Mouse (Mus musculus) myocyte (in vitro differentiated cells): ENCODE measurements around the gene Slc9a9.

ENCODE experiments used
- CEBPB ChIP-seq: IDR thresholded peaks from 2 replicates; pipeline ENCODE4 v1.6.1; 2011; ENCODE audit warnings: mild to moderate bottlenecking, moderate library complexity; ENCODE audit not compliant: poor library complexity, insufficient read depth, severe bottlenecking
- MAX ChIP-seq: IDR thresholded peaks from one replicate; pipeline ENCODE4 v1.6.1; 2011; ENCODE audit warnings: low read depth, mild to moderate bottlenecking, control low read depth
- MYOG ChIP-seq, 3 experiments: IDR thresholded peaks; one replicate each; pipeline ENCODE4 v1.6.1; 2011; ENCODE audit warnings: control low read depth in 2 of 3, low read depth in 2 of 3, mild to moderate bottlenecking in 2 of 3; ENCODE audit not compliant: insufficient read length in 2 of 3, control insufficient read depth in 1 of 3, insufficient read depth in 1 of 3
- POLR2A ChIP-seq: IDR thresholded peaks from one replicate; pipeline ENCODE4 v1.6.1; 2011; ENCODE audit warnings: low read depth, mild to moderate bottlenecking, control low read depth, moderate library complexity; ENCODE audit not compliant: insufficient read length
- POLR2AphosphoS2 ChIP-seq: IDR thresholded peaks from one replicate; pipeline ENCODE4 v1.6.1; 2011; ENCODE audit warnings: low read depth, control low read depth; ENCODE audit not compliant: insufficient read length
- REST ChIP-seq: IDR thresholded peaks from one replicate; pipeline ENCODE4 v1.6.1; 2011; ENCODE audit warnings: mild to moderate bottlenecking, control low read depth, moderate library complexity; ENCODE audit not compliant: insufficient read depth, insufficient read length
- TCF12 ChIP-seq: IDR thresholded peaks from one replicate; pipeline ENCODE4 v1.6.1; 2011; ENCODE audit warnings: mild to moderate bottlenecking, control low read depth; ENCODE audit not compliant: poor library complexity, insufficient read depth, severe bottlenecking
- TCF3 ChIP-seq: IDR thresholded peaks from one replicate; pipeline ENCODE4 v1.6.1; 2011; ENCODE audit warnings: low read depth, control low read depth; ENCODE audit not compliant: insufficient read length

DNA sequence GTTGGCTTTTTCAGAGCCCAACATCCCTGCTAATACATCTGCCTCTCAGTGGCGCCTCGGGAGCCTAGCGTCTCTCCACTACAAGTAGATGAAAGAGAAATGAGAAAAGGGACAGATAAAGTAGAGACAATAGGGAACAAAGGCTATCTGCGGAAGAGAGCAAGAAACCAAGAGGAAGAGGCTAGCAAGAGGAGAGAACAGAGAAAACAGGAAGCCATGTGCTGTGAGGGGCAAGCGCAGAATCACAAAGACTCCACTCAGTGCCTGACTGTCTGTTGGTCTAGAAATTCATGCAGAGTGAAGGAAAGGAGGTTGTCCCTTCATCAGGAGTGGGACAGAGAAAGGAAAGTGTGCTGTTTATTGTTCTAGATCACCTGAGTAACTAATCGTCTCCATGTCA lies 16.5 kb upstream of the Slc9a9 start:
- no peak for TF ChIP-seq REST
- no peak for TF ChIP-seq TCF12
- no peak for TF ChIP-seq POLR2AphosphoS2
- no peak for TF ChIP-seq CEBPB
- no peak for TF ChIP-seq POLR2A
- no peak for TF ChIP-seq MYOG (IDR thresholded peaks at IDR 0.05; ENCODE audit: control insufficient read depth in 1 of 3, insufficient read depth in 1 of 3, insufficient read length in 2 of 3, low read depth in 2 of 3)
- TF ChIP-seq MAX, result no peak
- TF ChIP-seq TCF3, result no peak
